In genomic region chr11:96969746-96970145, GRCm38 (mm10) we compare ENCODE assay signal across 8 mouse cellular contexts. TPM values are rescaled to one million over a fixed set of nuclear protein-coding genes. Genes with fewer than 3 reads are reported as not detected.
A peak's percentile ranks its signal among the peaks of the same experiment; 100 is the strongest.
DNase-seq lines count a peak whose midpoint lies in the region; ATAC-seq and TF ChIP-seq lines count a peak whose summit lies in the region.

No protein-coding gene starts in this region.

- peaks cover 96% of the 10 kb centered on the region for H3K4me1 ChIP-seq in megakaryocyte, embryonic 14.5 days
- H3K4me1 ChIP-seq in heart, embryonic 14.5 days (ENCODE audit: control insufficient read depth in 2 of 2, insufficient read depth in 2 of 2, low read length in 2 of 2), result peaks cover 51 to 76% of the 10 kb centered on the region in 2 experiments
- peaks cover 4% of the 10 kb centered on the region; the same call in 1 of the 2 replicates for H3K4me1 ChIP-seq in midbrain, postnatal 0 days (ENCODE audit: insufficient read depth, low read length)
- H3K4me1 ChIP-seq in forebrain, embryonic 12.5 days, result peaks cover 18% of the 10 kb centered on the region; the same call in 1 of the 2 replicates

- ATAC-seq in megakaryocyte, adult 5-6 weeks (ENCODE audit: poor library complexity, severe bottlenecking), result no peak
- ATAC-seq in heart, embryonic 14.5 days (ENCODE audit: insufficient number of reproducible peaks, insufficient read depth, low FRiP score, low read depth), result peak; percentile 64
- ATAC-seq in midbrain, postnatal 0 days (ENCODE audit: low FRiP score), result no peak
- no peak for ATAC-seq in activated CD4-positive, CD25-positive, alpha-beta regulatory T cell, adult 4 months
- no peak for ATAC-seq in forebrain, embryonic 12.5 days (ENCODE audit: low FRiP score)

- 15% methylated on average over 1 of the region's 1 CpGs for WGBS in heart, embryonic 14.5 days
- WGBS in midbrain, postnatal 0 days, result 70% methylated on average over 1 of the region's 1 CpGs
- WGBS in forebrain, embryonic 12.5 days, result 90% methylated on average over 1 of the region's 1 CpGs

- peak; percentile 88 for DNase-seq in cerebellum, adult 9-10 months
- DNase-seq in kidney, postnatal 36 days, result peak; percentile 72 to 81
- DNase-seq in midbrain, postnatal 0 days (ENCODE audit: low spot score), result peak; percentile 40

- H3K4me3 ChIP-seq in megakaryocyte, embryonic 14.5 days (replicated peaks), result peak overlapping the region; percentile 85
- H3K4me3 ChIP-seq in heart, embryonic 14.5 days (ENCODE audit: control insufficient read depth in 1 of 2, insufficient read depth in 1 of 2, low read depth in 1 of 2, low read length in 2 of 2), result no peak overlapping the region
- H3K4me3 ChIP-seq in midbrain, postnatal 0 days (ENCODE audit: low read depth, low read length), result no peak overlapping the region
- H3K4me3 ChIP-seq in forebrain, embryonic 12.5 days (replicated peaks), result no peak overlapping the region

- peak overlapping the region; percentile 69 for H3K9ac ChIP-seq in heart, embryonic 14.5 days (ENCODE audit: low read length)
- no peak overlapping the region for H3K9ac ChIP-seq in midbrain, postnatal 0 days (replicated peaks; ENCODE audit: low read length, poor library complexity, severe bottlenecking)
- H3K9ac ChIP-seq in forebrain, embryonic 12.5 days, result no peak overlapping the region

- peak overlapping the region; percentile 62 for H3K4me2 ChIP-seq in heart, embryonic 14.5 days (ENCODE audit: low read length)
- H3K4me2 ChIP-seq in midbrain, postnatal 0 days (ENCODE audit: low read depth, low read length, poor library complexity, severe bottlenecking), result no peak overlapping the region
- H3K4me2 ChIP-seq in forebrain, embryonic 12.5 days, result no peak overlapping the region

- H3K27ac ChIP-seq in heart, embryonic 14.5 days (replicated peaks in 1 of 2; ENCODE audit: control insufficient read depth in 1 of 2, insufficient read depth in 1 of 2, low read depth in 2 of 2, low read length in 2 of 2), result peak overlapping the region; percentile 99 to 100
- H3K27ac ChIP-seq in midbrain, postnatal 0 days (ENCODE audit: low read depth, low read length), result no peak overlapping the region
- no peak overlapping the region for H3K27ac ChIP-seq in forebrain, embryonic 12.5 days

- H3K36me3 ChIP-seq in megakaryocyte, embryonic 14.5 days (replicated peaks; ENCODE audit: low read length), result peaks cover 10% of the 10 kb centered on the region
- H3K36me3 ChIP-seq in heart, embryonic 14.5 days (ENCODE audit: control insufficient read depth, insufficient read depth, low read length), result no peaks in the 10 kb centered on the region
- H3K36me3 ChIP-seq in midbrain, postnatal 0 days (ENCODE audit: insufficient read depth, low read length), result no peaks in the 10 kb centered on the region
- no peaks in the 10 kb centered on the region for H3K36me3 ChIP-seq in forebrain, embryonic 12.5 days (replicated peaks)

- H3K27me3 ChIP-seq in megakaryocyte, embryonic 14.5 days (replicated peaks), result no peaks in the 10 kb centered on the region
- H3K27me3 ChIP-seq in heart, embryonic 14.5 days (ENCODE audit: control insufficient read depth, insufficient read depth, low read length), result no peaks in the 10 kb centered on the region
- H3K27me3 ChIP-seq in midbrain, postnatal 0 days (ENCODE audit: insufficient read depth, low read length), result no peaks in the 10 kb centered on the region
- no peaks in the 10 kb centered on the region for H3K27me3 ChIP-seq in forebrain, embryonic 12.5 days

- TF ChIP-seq CTCF in midbrain, postnatal 0 days (IDR thresholded peaks at IDR 0.05), result no peak

- H3K9me3 ChIP-seq in megakaryocyte, embryonic 14.5 days, result no peaks in the 10 kb centered on the region
- no peaks in the 10 kb centered on the region for H3K9me3 ChIP-seq in heart, embryonic 14.5 days (ENCODE audit: control insufficient read depth, low read length)
- no peaks in the 10 kb centered on the region for H3K9me3 ChIP-seq in midbrain, postnatal 0 days (ENCODE audit: low read length)
- no peaks in the 10 kb centered on the region for H3K9me3 ChIP-seq in forebrain, embryonic 12.5 days

RNA-seq across cellular contexts. Expression of gene Sp2, which starts 13.0 kb away (rescaled TPM):
- polyA plus RNA-seq in megakaryocyte, embryonic 14.5 days (2012; ENCODE audit: insufficient read depth, low replicate concordance), result 34.2 and 36.6 TPM in 2 replicates
- 45.7 and 46.6 TPM in 2 replicates for total RNA-seq in megakaryocyte, adult 5-6 weeks (2015)
- total RNA-seq in megakaryocyte, adult 5-6 weeks (2017), result 5.3 and 8.3 TPM in 2 replicates
- 14.7 and 15.0 TPM in 2 replicates for polyA plus RNA-seq in heart, embryonic 14.5 days (2014; fragmentation: Nextera tagmentation; extraction: Ambion mirVana)
- 5.2 and 5.9 TPM in 2 replicates for total RNA-seq in midbrain, postnatal 0 days (2014; rRNA removed)
- 13.4 and 13.7 TPM in 2 replicates for polyA plus RNA-seq in midbrain, postnatal 0 days (2015; fragmentation: Nextera tagmentation; extraction: Ambion mirVana)
- 10 to 100 TPM; 22.5 to 26.6 TPM for polyA plus RNA-seq in activated CD4-positive, CD25-positive, alpha-beta regulatory T cell, adult 4 months (2017; shearing (Covaris generic))
- 23.1 and 27.2 TPM in 2 replicates for polyA plus RNA-seq in forebrain, embryonic 12.5 days (2016; fragmentation: Nextera tagmentation; extraction: Ambion mirVana)

RNA-seq across cellular contexts. Expression of gene Pnpo, which starts 26.0 kb away (rescaled TPM):
- polyA plus RNA-seq in megakaryocyte, embryonic 14.5 days (2012; ENCODE audit: insufficient read depth, low replicate concordance), result 2.0 and 16.6 TPM in 2 replicates
- total RNA-seq in megakaryocyte, adult 5-6 weeks (2015), result 16.8 and 19.9 TPM in 2 replicates
- 29.1 and 32.8 TPM in 2 replicates for total RNA-seq in megakaryocyte, adult 5-6 weeks (2017)
- 32.3 and 47.6 TPM in 2 replicates for polyA plus RNA-seq in heart, embryonic 14.5 days (2014; fragmentation: Nextera tagmentation; extraction: Ambion mirVana)
- 26.9 and 28.6 TPM in 2 replicates for total RNA-seq in midbrain, postnatal 0 days (2014; rRNA removed)
- polyA plus RNA-seq in midbrain, postnatal 0 days (2015; fragmentation: Nextera tagmentation; extraction: Ambion mirVana), result 36.8 and 37.4 TPM in 2 replicates
- polyA plus RNA-seq in activated CD4-positive, CD25-positive, alpha-beta regulatory T cell, adult 4 months (2017; shearing (Covaris generic)), result 10 to 100 TPM; 25.6 to 33.4 TPM
- polyA plus RNA-seq in forebrain, embryonic 12.5 days (2016; fragmentation: Nextera tagmentation; extraction: Ambion mirVana), result 17.2 and 17.4 TPM in 2 replicates

RNA-seq across cellular contexts. Expression of gene Prr15l, which starts 41.8 kb away (rescaled TPM):
- polyA plus RNA-seq in megakaryocyte, embryonic 14.5 days (2012; ENCODE audit: insufficient read depth, low replicate concordance), result not detected in 2 replicates
- total RNA-seq in megakaryocyte, adult 5-6 weeks (2015), result 0.07 TPM in 1 of 2 replicates, not detected in the other
- total RNA-seq in megakaryocyte, adult 5-6 weeks (2017), result 0.16 and 0.29 TPM in 2 replicates
- 0.53 and 0.54 TPM in 2 replicates for polyA plus RNA-seq in heart, embryonic 14.5 days (2014; fragmentation: Nextera tagmentation; extraction: Ambion mirVana)
- 0.27 TPM in 1 of 2 replicates, not detected in the other for total RNA-seq in midbrain, postnatal 0 days (2014; rRNA removed)
- 0.51 and 0.56 TPM in 2 replicates for polyA plus RNA-seq in midbrain, postnatal 0 days (2015; fragmentation: Nextera tagmentation; extraction: Ambion mirVana)
- polyA plus RNA-seq in activated CD4-positive, CD25-positive, alpha-beta regulatory T cell, adult 4 months (2017; shearing (Covaris generic)), result under 1 TPM in 1 of 2 experiments, not detected in 1; 0.15 TPM
- 0.58 and 0.60 TPM in 2 replicates for polyA plus RNA-seq in forebrain, embryonic 12.5 days (2016; fragmentation: Nextera tagmentation; extraction: Ambion mirVana)

RNA-seq across cellular contexts. Expression of gene Sp6, which starts 43.4 kb away (rescaled TPM):
- 0.77 and 1.4 TPM in 2 replicates for polyA plus RNA-seq in megakaryocyte, embryonic 14.5 days (2012; ENCODE audit: insufficient read depth, low replicate concordance)
- 0.13 TPM in 1 of 2 replicates, not detected in the other for total RNA-seq in megakaryocyte, adult 5-6 weeks (2015)
- not detected in 2 replicates for total RNA-seq in megakaryocyte, adult 5-6 weeks (2017)
- polyA plus RNA-seq in heart, embryonic 14.5 days (2014; fragmentation: Nextera tagmentation; extraction: Ambion mirVana), result 0.11 TPM in 1 of 2 replicates, not detected in the other
- 0.33 and 1.1 TPM in 2 replicates for total RNA-seq in midbrain, postnatal 0 days (2014; rRNA removed)
- polyA plus RNA-seq in midbrain, postnatal 0 days (2015; fragmentation: Nextera tagmentation; extraction: Ambion mirVana), result 0.43 and 0.51 TPM in 2 replicates
- polyA plus RNA-seq in activated CD4-positive, CD25-positive, alpha-beta regulatory T cell, adult 4 months (2017; shearing (Covaris generic)), result not detected
- polyA plus RNA-seq in forebrain, embryonic 12.5 days (2016; fragmentation: Nextera tagmentation; extraction: Ambion mirVana), result 0.26 and 0.51 TPM in 2 replicates

RNA-seq across cellular contexts. Expression of gene Cdk5rap3, which starts 53.5 kb away (rescaled TPM):
- polyA plus RNA-seq in megakaryocyte, embryonic 14.5 days (2012; ENCODE audit: insufficient read depth, low replicate concordance), result 15.3 and 41.6 TPM in 2 replicates
- total RNA-seq in megakaryocyte, adult 5-6 weeks (2015), result 17.5 and 21.1 TPM in 2 replicates
- 23.9 and 37.3 TPM in 2 replicates for total RNA-seq in megakaryocyte, adult 5-6 weeks (2017)
- polyA plus RNA-seq in heart, embryonic 14.5 days (2014; fragmentation: Nextera tagmentation; extraction: Ambion mirVana), result 44.7 and 50.9 TPM in 2 replicates
- 43.6 and 48.3 TPM in 2 replicates for total RNA-seq in midbrain, postnatal 0 days (2014; rRNA removed)
- polyA plus RNA-seq in midbrain, postnatal 0 days (2015; fragmentation: Nextera tagmentation; extraction: Ambion mirVana), result 83.9 and 85.1 TPM in 2 replicates
- 10 to 100 TPM; 86.7 to 92.1 TPM for polyA plus RNA-seq in activated CD4-positive, CD25-positive, alpha-beta regulatory T cell, adult 4 months (2017; shearing (Covaris generic))
- 102 and 106 TPM in 2 replicates for polyA plus RNA-seq in forebrain, embryonic 12.5 days (2016; fragmentation: Nextera tagmentation; extraction: Ambion mirVana)

Comparison
In these comparisons a context has a peak if more than half of its experiments do, and no peak if none do; other contexts are left out.
1. H3K27ac ChIP-seq: peak in heart, embryonic 14.5 days (2 of 2); none in midbrain, postnatal 0 days (single experiment) and forebrain, embryonic 12.5 days (single experiment).
2. Peak in every context shown above with its lines, with median percentiles within 50 percentile points of each other: DNase-seq.